Mouse (Mus musculus) heart, postnatal 36 days (tissue): ENCODE measurements around the gene Eif4h. TPM values are rescaled to one million over a fixed set of nuclear protein-coding genes. Genes with fewer than 3 reads are reported as not detected.

ENCODE experiments used
- DNase-seq, 2 experiments: peaks; one replicate each; pipeline ENCODE4 v3.0.0; 2021 to 2022
- intact Hi-C: fragments of 180-260 bp; cut with DNase I; formaldehyde crosslinking; loops from one replicate; pipeline ENCODE4 v1.15.1; 2025
- microRNA-seq, 2 experiments: library from miRNA; unstranded; fragments of <30 nt; microRNA quantifications; one replicate each; pipeline ENCODE4 v1.2.0; 2021; ENCODE audit warnings: borderline number of aligned reads in 2 of 2
- total RNA-seq, 2 experiments: library from RNA; stranded (reverse); gene quantifications; 2 replicates each; pipeline ENCODE4 v1.2.3; 2021

Gene Eif4h
- total RNA-seq, 2 experiments from 2014 or later: 143 to 145 TPM

DNA sequence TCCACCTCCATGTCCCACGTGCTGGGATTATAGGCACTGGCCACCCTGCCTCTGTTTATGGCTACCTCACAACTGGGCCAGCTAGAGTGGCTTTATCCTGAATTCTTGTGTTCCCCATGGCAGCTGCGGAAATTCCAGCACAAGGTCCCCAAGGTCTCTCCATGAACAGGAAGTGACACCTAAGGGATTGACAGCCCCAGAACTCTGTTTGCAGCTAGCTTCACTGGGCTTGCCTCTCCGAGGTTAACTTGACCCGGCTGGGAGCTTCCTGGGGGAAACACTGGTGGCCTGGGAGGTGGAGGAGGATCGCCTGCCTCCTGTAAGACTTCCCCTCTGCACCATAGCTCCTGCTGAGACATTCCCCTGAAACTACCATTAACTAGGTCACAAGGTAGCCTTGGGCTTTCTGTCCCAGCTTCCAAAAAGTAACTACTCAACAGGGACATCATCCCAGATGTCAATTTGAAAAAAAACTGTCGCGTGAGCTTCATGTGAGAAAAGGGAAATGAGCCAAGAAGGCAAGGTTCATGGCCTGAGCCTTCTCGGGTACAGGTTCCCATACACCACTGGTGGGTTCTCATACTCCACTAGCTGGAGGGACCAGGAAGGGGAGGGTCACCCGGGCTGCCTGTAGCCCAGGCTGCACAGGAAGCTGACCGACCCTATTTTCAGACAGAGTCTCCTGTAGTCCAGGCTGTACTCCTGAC, 66.6 kb downstream of the Eif4h start:
- intact Hi-C loops: loop anchor here (1.0 kb wide), 1 partner anchor 20 kb away; the partner anchor contains the start of gene Clip2
- peak; percentile 19 to 29 for DNase-seq

DNA sequence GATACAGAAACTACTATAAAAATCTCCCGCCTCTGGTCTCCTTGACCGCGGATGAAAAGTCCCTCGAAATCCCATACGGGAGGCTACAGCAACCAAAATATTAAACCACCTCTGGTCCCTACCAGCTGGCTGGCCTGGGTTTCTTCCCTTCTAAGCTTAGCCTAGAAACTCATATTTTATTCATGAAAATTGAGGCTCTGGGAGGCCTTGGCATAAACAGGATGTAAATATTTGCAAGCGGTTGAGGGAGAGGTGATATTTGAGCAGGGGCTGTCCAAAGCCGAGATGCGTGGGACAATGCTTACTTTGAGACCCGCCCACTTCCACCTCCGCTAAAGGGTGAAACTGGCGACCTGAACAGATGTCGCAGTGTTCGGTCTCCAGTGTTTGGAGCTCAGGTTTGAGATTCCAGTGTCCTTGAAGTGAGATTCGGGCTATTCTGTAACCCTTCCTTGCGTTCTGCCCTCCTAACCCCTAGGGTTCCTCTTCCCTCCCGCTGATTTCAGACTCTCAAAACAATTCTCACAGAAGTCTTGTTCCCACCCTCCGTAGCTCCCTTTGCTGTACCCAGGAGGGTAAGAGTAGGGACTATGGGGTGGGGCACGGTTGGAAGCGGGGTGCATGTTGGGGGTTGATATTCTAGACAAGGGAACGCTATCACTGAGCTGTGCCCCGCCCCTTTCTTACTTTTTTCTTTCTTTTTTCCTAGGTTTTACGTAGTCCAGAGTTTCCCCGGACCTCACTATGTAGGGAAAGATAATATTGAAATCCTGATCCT, 67.4 kb downstream of the Eif4h start:
- DNase-seq: peak; percentile 49 to 56
- intact Hi-C loops: loop anchor here (1.0 kb wide), 1 partner anchor 20 kb away; the partner anchor contains the start of gene Clip2

Small RNA genes within 50 kb of the gene (microRNA-seq; reads per million reads assigned to microRNA genes)
- 0 reads per million in 2 experiments for gene Mir7228

Other genes starting within 250 kb of the Eif4h start
- 10 to 100 TPM; 23.4 to 26.9 TPM for gene Gtf2ird1, start 182.8 kb downstream of the Eif4h start, total RNA-seq
- 1 to 10 TPM; 6.4 to 7.5 TPM for gene Clip2, start 87.1 kb downstream of the Eif4h start, total RNA-seq
- gene Syna, start 79.3 kb downstream of the Eif4h start, total RNA-seq: not detected
- gene Rfc2, start 58.1 kb downstream of the Eif4h start, total RNA-seq: 10 to 100 TPM; 23.4 to 23.9 TPM
- gene Lat2, start 24.5 kb downstream of the Eif4h start, total RNA-seq: 1 to 10 TPM; 1.6 to 2.2 TPM
- 1 to 10 TPM; 4.5 to 4.9 TPM for gene Limk1, start 49.1 kb upstream of the Eif4h start, total RNA-seq
- gene Eln, start 107.8 kb upstream of the Eif4h start, total RNA-seq: 100 to 1,000 TPM in 1 of 2 experiments, 10 to 100 TPM in 1; 67.1 to 103 TPM